Mouse (Mus musculus) liver, embryonic 14.5 days (tissue): ENCODE measurements around the gene P2rx2. TPM values are rescaled to one million over a fixed set of nuclear protein-coding genes. Genes with fewer than 3 reads are reported as not detected.

Experiments used
- ATAC-seq: fragments of 200-750 bp; cut with Nextera tagmentation; 2 replicates; pipeline ENCODE4 v1.8.0; 2017; ENCODE audit warnings: moderate number of reproducible peaks, mild to moderate bottlenecking, moderate library complexity; ENCODE audit not compliant: insufficient read depth
- DNase-seq, 3 experiments: peaks; one replicate each; pipeline ENCODE4 v3.0.0-alpha.2; 2012 to 2013; ENCODE audit warnings: low read depth in 3 of 3, low spot score in 3 of 3
- H3K27ac ChIP-seq: fragments of 300-500 bp; sonication (generic); 2 replicates; pipeline ENCODE4 v1.5.1; 2014; ENCODE audit warnings: moderate library complexity, mild to moderate bottlenecking, control low read depth, inconsistent platforms
- H3K27me3 ChIP-seq: fragments of 300-500 bp; sonication (generic); 2 replicates; pipeline ENCODE4 v1.6.1; 2014; ENCODE audit warnings: mild to moderate bottlenecking, low read length, moderate library complexity; ENCODE audit not compliant: control insufficient read depth, insufficient read depth
- H3K36me3 ChIP-seq: fragments of 300-500 bp; sonication (generic); replicated peaks from 2 replicates; pipeline ENCODE4 v1.6.1; 2014; ENCODE audit warnings: low read depth; ENCODE audit not compliant: control insufficient read depth, insufficient read depth
- H3K4me1 ChIP-seq, 2 experiments: fragments of 200-500 bp in 1 of 2; fragments of 300-500 bp in 1 of 2; sonication (generic) in 1 of 2; replicated peaks; 2 replicates each; pipeline ENCODE4 v1.6.1; 2012 to 2014; ENCODE audit warnings: antibody characterized with exemption in 1 of 2, inconsistent platforms in 1 of 2, low read length in 1 of 2; ENCODE audit not compliant: control insufficient read depth in 2 of 2, insufficient read depth in 2 of 2
- H3K4me2 ChIP-seq: fragments of 300-500 bp; sonication (generic); 2 replicates; pipeline ENCODE4 v1.6.1; 2014; ENCODE audit warnings: low read depth, mild to moderate bottlenecking, control low read depth, moderate library complexity
- H3K4me3 ChIP-seq, 2 experiments: fragments of 200-500 bp in 1 of 2; fragments of 300-500 bp in 1 of 2; sonication (generic) in 1 of 2; 2 replicates each; pipeline ENCODE4 v1.5.1; 2012 to 2014; ENCODE audit warnings: low read depth in 2 of 2, low read length in 2 of 2, mild to moderate bottlenecking in 2 of 2, control low read depth in 1 of 2, inconsistent platforms in 1 of 2, moderate library complexity in 1 of 2; ENCODE audit not compliant: insufficient read depth in 1 of 2
- H3K9ac ChIP-seq: fragments of 300-500 bp; sonication (generic); replicated peaks from 2 replicates; pipeline ENCODE4 v1.6.1; 2014; ENCODE audit warnings: mild to moderate bottlenecking, control low read depth, moderate library complexity
- H3K9me3 ChIP-seq: fragments of 300-500 bp; sonication (generic); 2 replicates; pipeline ENCODE4 v1.6.1; 2016; ENCODE audit warnings: low read length, mixed read lengths; ENCODE audit not compliant: control insufficient read depth
- CTCF ChIP-seq: IDR thresholded peaks from 2 replicates; pipeline ENCODE4 v1.5.1; 2016; ENCODE audit warnings: antibody characterized with exemption, low read depth, control low read depth
- EP300 ChIP-seq: IDR thresholded peaks from 2 replicates; pipeline ENCODE4 v1.6.1; 2016; ENCODE audit warnings: antibody characterized with exemption, low read depth
- WGBS: fragments of 180-500 bp; shearing (Covaris S2); extraction: QIAGEN DNeasy Blood & Tissue Kit; methylation state at CpG from one replicate; pipeline ENCODE4 v1.1.7; 2014; ENCODE audit not compliant: insufficient replicate concordance; 5-methylcytosine and 5-hydroxymethylcytosine counted together
- polyA plus RNA-seq, 2 experiments: library from polyadenylated mRNA; depleted of rRNA in 1 of 2; stranded (reverse) in 1 of 2; unstranded in 1 of 2; fragments of >200 nt; fragmentation: Nextera tagmentation in 1 of 2; extraction: Ambion mirVana in 1 of 2; gene quantifications; 2 replicates each; pipeline versions ENCODE4 v1.2.1 to v1.2.3; 2012 to 2014

The P2rx2 gene
- polyA plus RNA-seq, 2 experiments = 0.03 TPM; not detected in 1

DNA sequence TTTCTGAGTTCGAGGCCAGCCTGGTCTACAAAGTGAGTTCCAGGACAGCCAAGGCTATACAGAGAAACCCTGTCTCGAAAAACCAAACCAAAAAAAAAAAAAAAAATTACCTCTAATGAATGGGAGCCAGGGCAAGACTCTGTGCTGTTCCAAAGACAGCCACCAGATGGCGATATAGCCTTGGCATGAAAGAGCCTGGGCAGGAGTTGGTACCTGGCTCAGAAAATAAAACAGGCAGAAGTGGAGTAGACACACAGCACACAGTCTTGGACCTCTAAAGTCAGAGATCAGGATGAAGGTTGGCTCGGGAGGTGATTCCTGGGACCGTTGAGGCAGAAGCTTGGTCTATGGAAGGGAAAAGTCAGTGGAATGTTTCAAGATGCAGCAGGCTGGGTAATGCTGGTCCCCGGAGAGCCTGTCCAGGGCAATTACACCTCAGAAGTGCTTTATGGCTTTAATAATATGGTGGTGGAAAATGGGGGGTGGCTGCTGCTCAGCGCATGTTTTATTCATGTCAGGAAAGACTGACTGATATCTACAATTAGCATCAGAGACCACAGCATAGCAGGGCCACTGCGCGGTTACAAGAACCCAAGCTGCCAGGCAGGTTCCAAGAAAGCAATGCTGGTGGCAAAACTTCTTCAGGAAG is 14.6 kb upstream of the P2rx2 start:
- TF ChIP-seq EP300 (no peak), CTCF (peak; percentile 92)
- H3K9ac ChIP-seq = no peak overlapping the region
- no peak overlapping the region for H3K4me2 ChIP-seq
- no peak overlapping the region for H3K27ac ChIP-seq
- ATAC-seq = no peak
- H3K9me3 ChIP-seq = no peaks in the 10 kb centered on the region
- peak; percentile 51 to 58 (median 53) for DNase-seq
- no peaks in the 10 kb centered on the region for H3K27me3 ChIP-seq
- 39% methylated on average over 8 of the region's 9 CpGs for WGBS
- no peak overlapping the region for H3K4me3 ChIP-seq
- H3K4me1 ChIP-seq = no peaks in the 10 kb centered on the region
- no peaks in the 10 kb centered on the region for H3K36me3 ChIP-seq

- Histone ChIP-seq H3K4me1 (no peaks in the 10 kb centered on the region), H3K4me2 (no peak overlapping the region), H3K27ac (no peak overlapping the region), H3K9ac (no peak overlapping the region), H3K4me3 (no peak overlapping the region), H3K36me3 (no peaks in the 10 kb centered on the region), H3K27me3 (no peaks in the 10 kb centered on the region), H3K9me3 (no peaks in the 10 kb centered on the region)
- ATAC-seq = no peak
- no peak for DNase-seq
- WGBS = 16% methylated on average over 7 of the region's 7 CpGs
- peak; percentile 66 for TF ChIP-seq CTCF
- TF ChIP-seq EP300 = no peak
Observed at GRCm38 (mm10) chr5:110354716-110355115, 11.7 kb upstream of the P2rx2 start.

DNA sequence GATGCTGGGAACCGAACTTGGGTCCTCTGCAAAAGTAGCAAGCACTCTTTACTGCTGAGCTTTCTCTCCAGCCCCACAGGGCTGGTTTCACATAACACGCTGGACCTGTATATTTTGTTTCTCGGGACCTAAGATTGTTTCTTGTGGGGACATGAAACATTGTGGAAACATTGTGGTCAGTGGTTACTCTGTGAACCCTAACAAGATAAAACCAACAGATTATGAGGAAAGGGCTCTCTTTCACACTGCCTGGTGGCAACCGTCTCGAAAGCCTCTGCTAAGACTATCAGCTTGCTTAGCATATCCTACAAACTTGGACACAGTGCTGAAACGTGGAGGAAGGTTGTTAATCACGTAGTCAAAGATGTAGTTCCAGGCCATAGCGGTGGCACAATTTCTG is 4.0 kb upstream of the P2rx2 start:
- no peak for TF ChIP-seq EP300
- TF ChIP-seq CTCF = no peak
- no peak overlapping the region for H3K4me2 ChIP-seq
- no peak overlapping the region for H3K27ac ChIP-seq
- DNase-seq (no peak), ATAC-seq (no peak)
- H3K4me3 ChIP-seq = no peak overlapping the region
- H3K4me1 ChIP-seq = no peaks in the 10 kb centered on the region
- H3K9ac ChIP-seq = no peak overlapping the region
- H3K27me3 ChIP-seq = peaks cover 19% of the 10 kb centered on the region
- H3K9me3 ChIP-seq = no peaks in the 10 kb centered on the region
- H3K36me3 ChIP-seq = no peaks in the 10 kb centered on the region
- 50% methylated on average over 8 of the region's 8 CpGs for WGBS

DNA sequence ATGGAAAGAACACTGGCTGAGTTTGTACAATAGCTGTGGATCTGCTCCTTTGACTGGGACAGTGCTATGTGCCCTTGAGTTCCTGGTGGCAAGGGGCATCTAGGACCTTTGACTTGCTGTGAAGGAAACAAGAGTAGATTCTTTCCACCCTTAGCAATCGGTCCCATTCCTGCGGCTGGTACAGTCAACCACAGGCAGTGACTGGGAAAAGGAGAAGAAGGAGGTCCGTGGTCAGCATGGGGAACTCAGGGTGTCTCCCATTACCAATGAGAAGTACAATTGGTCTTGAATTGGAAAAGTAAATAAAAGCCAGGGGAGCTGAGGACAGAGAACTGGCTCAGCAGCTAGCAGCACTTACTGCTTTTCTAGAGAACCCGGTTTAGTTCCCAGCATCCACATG is 2.5 kb upstream of the P2rx2 start:
- H3K4me2 ChIP-seq = no peak overlapping the region
- H3K9me3 ChIP-seq = no peaks in the 10 kb centered on the region
- H3K4me3 ChIP-seq = no peak overlapping the region
- DNase-seq (no peak), ATAC-seq (no peak)
- WGBS = 18% methylated on average over 4 of the region's 4 CpGs
- no peaks in the 10 kb centered on the region for H3K36me3 ChIP-seq
- H3K27ac ChIP-seq = no peak overlapping the region
- TF ChIP-seq CTCF = no peak
- no peak for TF ChIP-seq EP300
- peaks cover 23% of the 10 kb centered on the region for H3K27me3 ChIP-seq
- no peaks in the 10 kb centered on the region for H3K4me1 ChIP-seq
- H3K9ac ChIP-seq = no peak overlapping the region

DNA sequence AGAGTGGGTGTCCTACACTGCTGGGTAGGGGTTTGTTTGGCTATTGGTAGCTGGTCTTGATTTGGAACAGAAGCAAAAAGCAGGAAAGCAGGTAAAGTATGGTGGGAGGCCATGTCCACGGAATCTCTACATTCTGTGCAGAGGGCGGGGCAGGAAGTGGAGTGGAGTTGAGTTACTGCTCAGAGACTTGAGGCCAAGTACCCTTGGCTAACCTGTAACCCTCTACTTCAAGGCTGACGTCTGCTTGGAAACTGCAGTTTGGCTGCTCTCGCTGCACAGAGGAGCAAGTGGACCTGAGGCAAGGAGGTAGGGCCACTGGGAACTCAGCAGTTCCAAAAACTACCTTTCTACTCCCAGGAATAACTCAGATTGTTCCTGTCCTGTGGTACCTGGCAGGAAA is 1.5 kb upstream of the P2rx2 start, which contains the start of gene Lrcol1:
TSS of gene Lrcol1 (plus strand) at position 207 of the 400 bp plus-strand sequence.
- Histone ChIP-seq H3K9ac (no peak within 1 kb of the TSS), H3K4me2 (no peak within 1 kb of the TSS), H3K36me3 (no peaks in the 10 kb centered on the region), H3K4me1 (no peaks in the 10 kb centered on the region), H3K27ac (no peak within 1 kb of the TSS), H3K4me3 (no peak within 1 kb of the TSS), H3K27me3 (peaks cover 23% of the 10 kb centered on the region), H3K9me3 (no peaks in the 10 kb centered on the region)
- ATAC-seq = no peak
- TF ChIP-seq CTCF (no peak), EP300 (no peak)
- 57% methylated on average over 4 of the region's 4 CpGs for WGBS
- no peak for DNase-seq
